Mouse (Mus musculus) left cerebral cortex, postnatal 25 days (tissue): ENCODE measurements around the gene Phlda1. TPM values are rescaled to one million over a fixed set of nuclear protein-coding genes. Genes with fewer than 3 reads are reported as not detected.

ENCODE experiments used
- DNase-seq, 2 experiments: peaks; one replicate each; pipeline ENCODE4 v3.0.0; 2022; ENCODE audit warnings: low spot score in 2 of 2, mixed read lengths in 1 of 2
- intact Hi-C: fragments of 180-260 bp; cut with DNase I; formaldehyde crosslinking; loops from one replicate; pipeline ENCODE4 v1.15.1; 2025
- total RNA-seq, 2 experiments: library from RNA; stranded (reverse); gene quantifications; 2 replicates each; pipeline ENCODE4 v1.2.3; 2021

Gene Phlda1
- total RNA-seq, 2 experiments from 2014 or later = 35.1 to 35.6 TPM

DNA sequence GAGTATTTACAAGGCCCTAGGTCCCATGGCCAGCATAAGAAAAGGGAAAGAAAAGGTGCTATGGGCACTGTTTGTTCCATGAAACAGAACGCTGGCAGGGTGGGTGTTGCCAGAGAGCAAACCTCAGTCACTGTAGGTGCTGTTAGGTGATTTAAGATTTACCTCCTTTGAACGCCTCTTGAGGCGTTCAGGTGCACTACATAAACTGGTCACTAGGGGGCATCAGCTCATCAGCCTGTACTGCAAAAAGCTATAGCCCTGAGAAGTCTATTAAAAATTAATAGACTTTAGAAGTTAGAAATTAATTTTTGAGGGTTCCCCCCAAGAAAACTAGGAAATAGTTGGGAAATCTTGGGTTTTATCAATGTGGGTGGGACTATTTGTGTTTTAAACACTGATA lies 3.0 kb upstream of the Phlda1 start:
- DNase-seq = peak; percentile 79 to 84
- intact Hi-C loops = loop anchor here (1.0 to 5.0 kb wide), 3 partner anchors 206 to 454 kb away; partner anchors contain the start of gene Bbs10

DNA sequence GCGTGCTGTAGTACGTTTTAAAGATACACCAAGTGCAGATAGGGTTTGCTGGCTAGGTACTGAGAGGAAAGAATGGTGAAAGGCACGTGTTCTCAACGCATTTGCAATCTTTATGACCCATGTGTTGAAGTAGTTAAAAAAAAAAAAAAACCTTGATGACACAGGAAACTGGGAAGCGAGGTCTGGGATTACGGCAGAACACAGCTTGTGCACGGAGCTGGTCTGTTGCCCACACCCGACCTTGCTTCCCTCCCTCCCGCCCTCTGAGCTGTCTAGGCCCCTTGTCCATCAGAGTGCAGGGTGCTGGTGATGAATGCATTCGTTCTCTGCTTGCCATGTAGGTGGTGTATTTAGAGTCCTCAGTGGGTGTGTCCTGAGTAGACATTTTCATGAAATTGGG lies 2.4 kb upstream of the Phlda1 start:
- intact Hi-C loops = loop anchor here (1.0 to 5.0 kb wide), 3 partner anchors 206 to 454 kb away; partner anchors contain the start of gene Bbs10
- no peak for DNase-seq

DNA sequence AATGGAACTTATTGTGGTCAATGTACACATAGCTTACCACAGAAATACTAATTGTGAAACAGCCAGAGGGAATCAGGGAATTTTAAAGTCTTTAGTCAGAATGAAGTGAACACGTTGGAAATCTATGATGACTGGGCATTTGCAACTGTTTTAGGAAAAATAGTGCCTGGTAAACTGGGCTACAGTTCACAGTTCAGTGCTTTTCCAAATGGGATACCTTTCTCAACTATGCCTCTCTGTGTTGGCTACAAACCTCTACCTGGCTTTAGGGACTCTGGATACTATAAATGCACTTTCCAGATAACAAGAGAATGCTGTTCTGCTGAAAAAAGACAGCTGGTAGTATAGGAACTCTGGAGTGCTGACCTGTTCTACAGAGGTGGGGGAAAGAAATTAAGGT lies 1.5 kb upstream of the Phlda1 start:
- no peak for DNase-seq
- intact Hi-C loops = loop anchor here (5.0 kb wide), 3 partner anchors 63 to 378 kb away; partner anchors contain the start of gene Bbs10

DNA sequence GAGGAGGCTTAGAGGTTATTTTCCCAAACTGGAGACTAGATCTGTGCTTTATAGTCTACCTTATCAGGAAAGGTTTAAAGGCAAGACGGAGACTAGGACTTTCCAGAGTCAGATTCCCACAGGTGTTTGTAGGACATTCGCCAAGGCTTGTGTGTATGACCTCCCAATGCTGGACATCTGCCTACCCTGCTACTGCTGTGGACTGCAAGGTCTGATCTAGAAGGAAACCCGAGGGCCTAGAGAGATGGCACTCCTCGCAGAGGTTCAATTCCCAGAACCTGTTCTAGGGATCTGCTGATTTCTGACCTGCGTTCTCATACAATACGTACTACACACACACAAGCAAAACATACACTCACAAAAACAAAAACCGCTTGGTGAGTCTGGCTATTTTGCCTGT lies 680 bp upstream of the Phlda1 start:
- intact Hi-C loops = loop anchor here (5.0 kb wide), 2 partner anchors 62 to 377 kb away; no protein-coding TSS in a partner anchor
- DNase-seq = peak in 1 of 2 experiments; percentile 38

DNA sequence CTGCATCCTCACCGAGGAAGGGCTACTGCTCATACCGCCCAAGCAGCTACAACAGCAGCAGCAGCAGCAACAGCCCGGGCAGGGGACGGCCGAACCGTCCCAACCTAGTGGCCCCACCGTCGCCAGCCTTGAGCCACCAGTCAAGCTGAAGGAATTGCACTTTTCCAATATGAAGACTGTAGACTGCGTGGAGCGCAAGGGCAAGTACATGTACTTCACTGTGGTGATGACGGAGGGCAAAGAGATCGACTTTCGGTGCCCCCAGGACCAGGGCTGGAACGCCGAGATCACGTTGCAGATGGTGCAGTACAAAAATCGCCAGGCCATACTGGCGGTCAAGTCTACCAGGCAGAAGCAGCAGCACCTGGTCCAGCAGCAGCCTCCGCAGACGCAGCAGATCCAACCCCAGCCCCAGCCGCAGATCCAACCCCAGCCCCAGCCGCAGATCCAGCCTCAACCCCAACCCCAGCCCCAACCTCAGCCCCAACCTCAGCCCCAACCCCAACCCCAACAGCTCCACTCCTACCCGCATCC lies 907 bp downstream of the Phlda1 start:
- intact Hi-C loops = loop anchor here (2.0 to 5.0 kb wide), 3 partner anchors 34 to 375 kb away; no protein-coding TSS in a partner anchor
- no peak for DNase-seq

DNA sequence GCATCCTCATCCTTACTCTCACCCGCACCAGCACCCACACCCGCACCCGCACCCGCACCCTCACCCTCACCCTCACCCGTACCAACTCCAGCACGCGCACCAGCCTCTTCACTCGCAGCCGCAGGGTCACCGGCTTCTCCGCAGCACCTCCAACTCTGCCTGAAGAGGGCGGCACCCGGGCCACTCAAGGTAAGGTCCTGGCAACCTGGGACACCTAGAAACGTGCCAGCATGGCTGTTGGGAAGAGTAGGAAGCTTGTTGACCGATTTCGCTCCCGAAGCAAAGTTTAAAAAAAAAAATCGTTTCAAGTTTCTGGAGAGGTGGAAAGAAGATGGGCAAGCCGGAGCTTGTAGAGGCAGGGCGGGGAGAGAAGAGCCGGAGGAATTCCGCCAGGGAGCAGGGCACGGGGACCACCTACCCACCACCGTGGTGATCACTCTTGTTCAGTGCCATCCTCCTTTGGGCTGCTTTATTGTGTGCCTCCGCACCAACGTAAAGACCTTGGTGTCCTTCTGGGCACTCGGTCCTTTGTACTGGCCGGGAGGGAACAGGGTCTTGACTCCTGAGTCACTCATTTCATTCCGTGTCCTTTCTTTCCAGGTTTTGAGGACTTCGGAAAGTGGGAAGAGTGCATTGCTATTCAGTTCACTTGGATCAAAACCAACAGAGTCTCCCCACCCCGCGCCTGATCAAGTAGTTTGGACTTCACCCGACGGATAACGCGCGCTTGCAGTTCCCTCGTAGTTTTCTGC lies 1.6 kb downstream of the Phlda1 start:
- intact Hi-C loops = loop anchor here (2.0 to 5.0 kb wide), 3 partner anchors 33 to 375 kb away; no protein-coding TSS in a partner anchor
- peak; percentile 62 to 65 for DNase-seq

DNA sequence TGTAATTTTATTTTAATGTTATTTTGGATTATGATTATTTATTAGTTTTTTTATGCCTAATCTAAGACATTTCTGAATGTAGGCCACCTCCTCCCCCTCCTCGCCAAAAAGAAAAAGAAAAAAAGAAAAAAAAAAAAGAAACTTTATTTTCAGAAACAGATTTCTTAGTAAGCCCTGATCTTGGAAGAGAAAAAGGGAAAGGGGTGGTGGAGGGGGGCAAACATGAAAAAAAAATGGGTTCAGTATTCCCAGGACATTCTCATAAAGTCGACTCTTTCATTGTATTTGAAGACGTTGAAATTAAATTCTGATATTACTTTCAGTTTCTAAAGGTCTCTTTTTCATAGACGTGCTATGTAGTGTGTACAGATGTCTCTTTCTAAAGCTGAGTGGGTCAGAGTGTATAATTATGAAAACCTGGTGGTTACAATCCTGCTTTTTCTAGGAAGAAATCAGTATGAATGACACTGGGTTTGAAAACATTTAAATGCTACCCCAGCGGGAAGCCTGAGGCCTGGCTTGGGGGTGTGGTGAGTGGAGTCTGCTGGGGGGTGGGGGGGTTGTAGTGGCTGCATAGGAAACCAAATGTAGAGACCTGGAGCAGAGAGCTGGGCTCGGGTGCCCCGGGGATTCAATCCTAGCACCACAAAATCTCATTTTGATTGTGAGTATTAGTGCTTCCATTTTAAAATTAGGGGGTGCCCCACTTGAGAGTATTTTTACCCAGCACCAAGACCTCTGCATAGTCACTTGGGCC lies 2.4 kb downstream of the Phlda1 start:
- intact Hi-C loops = loop anchor here (5.0 kb wide), 2 partner anchors 59 to 374 kb away; no protein-coding TSS in a partner anchor
- no peak for DNase-seq

DNA sequence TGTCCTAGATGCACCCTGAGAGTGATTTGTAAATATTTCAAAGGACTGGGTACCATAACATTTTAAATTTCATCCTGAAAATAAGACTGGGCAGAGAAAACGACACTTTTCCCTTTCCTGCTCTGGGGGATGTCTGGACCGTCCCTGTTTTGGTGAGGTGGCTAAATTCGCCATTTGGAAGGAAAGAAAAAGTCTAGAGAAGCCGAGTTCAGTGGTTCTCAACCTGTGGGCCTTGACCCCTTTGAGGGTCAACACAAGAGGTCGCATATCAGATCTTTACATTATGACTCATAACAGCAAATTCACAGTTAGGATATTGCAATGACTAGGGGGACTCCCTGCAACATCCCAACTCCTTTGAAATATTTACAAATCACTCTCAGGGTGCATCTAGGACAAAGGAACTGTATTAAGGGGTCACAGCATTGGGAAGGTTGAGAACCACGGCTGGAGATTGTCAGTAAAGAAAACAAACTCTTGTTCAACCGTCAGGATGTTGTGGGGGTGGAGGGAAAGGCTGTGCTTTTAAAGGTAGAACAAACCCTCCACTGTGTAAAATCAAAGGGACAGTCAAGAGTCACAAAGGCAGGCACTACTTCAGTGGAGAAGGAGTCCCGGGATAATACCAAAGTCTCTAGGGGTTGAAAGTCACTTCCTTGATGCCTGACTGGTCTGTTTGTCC lies 3.2 kb downstream of the Phlda1 start:
- no peak for DNase-seq
- intact Hi-C loops = loop anchor here (5.0 kb wide), 2 partner anchors 58 to 373 kb away; no protein-coding TSS in a partner anchor

DNA sequence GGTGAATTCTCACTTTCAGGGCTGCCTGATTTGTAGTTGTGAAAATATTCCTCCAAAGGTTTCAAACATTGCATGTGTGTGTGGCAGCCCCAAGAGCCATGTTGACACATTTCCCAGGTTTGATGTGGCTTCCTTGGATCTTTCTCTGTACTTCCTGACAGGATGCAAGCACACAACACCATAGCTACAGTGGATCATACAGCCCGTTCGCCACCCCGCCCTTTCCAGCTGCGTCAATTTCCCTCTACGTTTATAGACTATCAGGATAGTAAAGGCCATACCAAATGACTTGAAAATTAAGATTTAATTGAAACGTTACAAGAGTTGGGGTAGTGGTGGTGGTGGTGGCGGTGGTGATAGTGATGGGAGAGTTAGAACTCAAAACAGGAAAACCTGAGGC lies 3.9 kb downstream of the Phlda1 start:
- intact Hi-C loops = loop anchor here (5.0 kb wide), 2 partner anchors 57 to 372 kb away; no protein-coding TSS in a partner anchor
- DNase-seq = no peak

DNA sequence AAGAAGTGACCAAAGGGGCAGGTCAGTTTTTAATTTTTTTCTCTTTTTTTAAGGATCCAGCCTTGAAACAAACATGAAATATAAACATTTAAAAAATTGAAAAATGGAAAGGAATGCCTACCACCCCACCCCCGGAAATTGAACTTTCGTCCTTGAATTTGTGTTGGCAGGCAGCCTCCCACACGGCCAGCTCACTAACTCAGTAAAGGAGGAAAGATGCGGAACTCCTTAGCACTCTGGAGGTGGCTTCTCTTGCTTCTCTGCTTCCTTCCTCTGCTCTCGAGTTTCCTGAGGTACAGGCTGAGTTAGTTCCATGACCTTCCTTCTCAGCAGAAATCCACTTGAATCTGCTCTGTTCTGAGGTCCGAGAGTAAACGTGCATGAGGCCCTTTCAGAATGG lies 4.7 kb downstream of the Phlda1 start:
- no peak for DNase-seq
- intact Hi-C loops = no loop called here

DNA sequence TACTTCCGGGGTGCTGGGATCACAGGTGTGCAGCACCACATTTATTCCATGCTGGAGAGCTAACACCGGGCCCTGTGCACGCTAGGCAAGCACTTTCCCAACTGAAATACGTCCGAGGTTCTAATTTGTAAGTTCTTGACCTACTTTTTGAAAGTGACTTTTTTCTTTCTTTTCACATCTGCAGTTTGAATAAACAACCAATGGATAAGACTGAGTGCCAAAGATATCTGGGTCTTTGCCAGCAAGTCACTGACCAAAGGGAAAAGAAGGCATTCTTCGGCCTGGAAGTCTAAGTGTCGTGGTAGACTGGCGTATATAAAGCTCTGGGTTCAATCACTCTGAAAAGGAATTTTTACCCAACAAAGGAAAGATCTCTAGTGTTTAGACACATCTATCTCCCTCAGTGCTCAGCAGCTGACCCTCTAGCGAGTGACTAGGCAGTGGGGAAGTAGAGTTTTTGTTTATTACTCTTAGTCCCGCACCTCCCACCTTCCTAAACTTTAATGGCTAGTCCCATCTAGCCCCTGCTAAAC lies 6.0 kb downstream of the Phlda1 start:
- DNase-seq = no peak

DNA sequence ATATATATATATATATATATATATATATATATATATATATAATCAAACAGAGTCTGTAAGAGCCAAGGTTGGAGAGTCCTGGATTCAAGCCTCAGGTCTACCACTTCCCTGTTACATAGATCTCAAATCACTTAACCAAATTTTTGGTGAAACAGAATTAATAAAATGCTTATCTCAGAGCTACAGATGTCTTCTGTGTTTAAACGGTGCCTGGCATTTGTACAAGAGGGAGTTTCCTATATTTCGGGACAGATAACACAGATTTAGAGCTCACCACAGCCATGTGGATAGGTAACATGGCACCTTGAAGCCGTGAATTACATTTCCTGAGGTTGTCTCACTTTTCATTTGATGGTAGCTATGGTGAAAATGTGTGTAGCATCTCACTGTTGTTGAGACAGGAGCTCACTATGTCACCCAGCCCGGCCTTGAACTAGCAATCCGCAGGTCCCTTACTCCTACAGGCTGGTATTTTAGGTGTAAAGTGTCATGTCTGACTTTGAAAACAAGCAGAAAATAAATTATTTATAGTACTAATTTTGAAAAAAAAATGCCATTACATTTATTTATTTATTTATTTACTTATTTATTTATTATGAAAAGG lies 8.3 kb downstream of the Phlda1 start:
- DNase-seq = no peak
- intact Hi-C loops = no loop called here

More for the DNA sequence above, 6.0 kb downstream of the Phlda1 start:
- intact Hi-C loops = no loop called here

DNA sequence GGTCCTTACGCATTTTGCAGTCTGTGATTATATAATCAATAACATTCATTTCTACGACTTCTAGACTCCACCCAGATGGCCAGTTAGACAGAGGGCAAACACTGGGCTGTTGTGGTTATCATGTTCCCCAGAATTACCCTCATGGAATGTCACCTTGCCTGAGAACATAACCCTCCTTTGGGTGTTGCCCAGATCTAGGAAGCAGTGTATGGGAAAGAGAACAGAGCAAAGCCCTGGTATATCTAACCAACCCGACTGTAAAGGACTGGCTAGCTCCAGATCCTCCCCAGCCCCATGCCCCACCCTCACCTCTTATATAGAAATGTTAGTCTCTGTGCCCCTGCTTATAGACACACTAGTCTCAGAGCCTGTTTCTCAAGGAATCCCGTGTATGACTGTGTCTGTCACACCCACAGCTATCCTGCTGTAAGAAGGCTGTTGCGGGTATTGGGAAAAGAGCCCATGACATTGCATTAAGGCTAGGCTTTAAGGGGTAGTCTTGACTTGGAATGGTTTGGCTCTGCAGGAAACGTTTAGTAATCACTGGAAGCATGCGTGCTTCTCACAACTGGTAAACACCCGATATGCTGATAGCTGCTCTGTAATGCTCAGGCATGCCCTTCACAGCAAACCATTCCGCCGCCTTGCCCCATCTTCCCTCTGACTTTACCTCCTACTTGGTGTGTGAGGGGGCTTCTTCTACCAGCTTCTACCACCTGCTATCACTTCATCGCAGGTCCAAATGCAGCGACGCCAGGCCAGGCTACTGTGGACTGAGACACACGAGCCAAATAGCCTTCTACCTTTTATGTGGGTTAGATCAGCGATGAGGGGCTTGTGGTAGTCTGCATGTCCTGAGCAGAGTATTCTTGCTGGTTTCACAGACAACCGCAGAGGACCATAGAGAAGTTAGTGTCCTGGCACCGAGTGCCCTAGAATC lies 9.3 kb downstream of the Phlda1 start:
- intact Hi-C loops = no loop called here
- no peak for DNase-seq

DNA sequence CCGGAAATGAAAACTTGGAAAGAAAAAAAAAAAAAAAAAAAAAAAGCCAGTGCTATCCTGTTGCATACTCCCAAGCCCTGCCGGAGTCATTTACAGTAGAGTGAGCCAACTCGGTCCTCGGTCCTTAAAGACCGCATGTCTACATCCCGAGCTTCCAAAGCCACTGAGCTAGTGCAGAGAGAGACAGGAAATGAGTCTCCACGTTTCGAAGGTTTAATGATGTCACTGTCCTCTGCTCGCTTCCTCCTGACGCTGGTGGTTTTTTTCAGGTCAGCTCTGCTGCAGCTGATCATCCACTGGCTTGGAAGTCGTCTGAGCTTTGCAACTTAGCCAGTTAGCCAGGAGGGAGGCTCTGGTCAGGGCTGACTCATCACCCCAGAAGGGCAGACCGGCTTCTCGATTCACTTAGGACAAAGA lies 10.1 kb downstream of the Phlda1 start:
- no peak for DNase-seq
- intact Hi-C loops = no loop called here

DNA sequence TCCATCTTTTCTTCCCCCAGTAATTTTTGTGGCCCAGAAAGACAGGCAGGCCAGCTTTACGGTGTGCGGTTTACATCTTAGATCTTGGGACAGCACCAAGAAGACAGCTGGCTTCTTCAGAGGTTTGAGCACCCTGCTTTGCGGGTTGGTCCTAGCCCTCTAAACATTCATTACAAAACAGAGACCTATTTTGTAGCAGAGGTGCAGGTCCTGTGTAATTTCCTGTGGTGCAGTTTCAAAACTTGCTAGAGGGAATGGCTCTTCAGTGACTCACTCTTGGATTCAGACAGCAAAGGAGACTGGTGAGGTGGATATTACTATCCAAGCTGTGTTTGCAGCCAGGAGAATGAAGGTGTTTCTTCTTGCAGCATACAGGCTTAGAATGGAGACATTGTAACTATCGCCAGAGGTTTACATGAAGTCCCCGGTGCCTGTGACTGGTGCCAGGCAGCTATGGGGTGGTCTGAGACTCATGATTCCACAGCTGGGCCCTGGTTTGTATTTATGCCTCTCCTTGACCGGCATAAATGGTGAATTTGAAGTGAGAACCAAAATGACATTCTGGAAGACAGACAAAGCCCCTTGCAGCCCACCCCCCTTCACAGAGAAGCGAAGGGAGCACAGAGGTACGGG lies 10.8 kb downstream of the Phlda1 start:
- no peak for DNase-seq
- intact Hi-C loops = no loop called here

DNA sequence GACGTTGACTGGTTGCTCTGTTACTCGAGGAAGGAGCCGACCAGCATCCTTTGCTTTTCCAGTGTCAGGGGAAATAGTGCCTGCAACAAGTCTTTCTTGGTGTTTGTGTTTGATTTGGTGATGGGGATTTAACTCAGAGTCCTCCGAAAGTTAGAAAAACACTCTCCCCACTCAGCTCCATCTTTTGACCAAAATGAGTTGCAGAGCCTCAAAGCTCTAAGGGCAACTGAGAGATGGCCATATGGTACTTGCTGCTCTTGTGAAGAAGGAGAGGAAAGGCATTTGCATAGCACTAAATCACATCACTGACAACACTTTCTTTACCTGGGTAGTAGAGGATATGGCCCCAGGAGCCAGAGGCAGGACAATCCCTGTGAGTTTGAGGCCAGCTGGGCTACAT lies 12.3 kb downstream of the Phlda1 start:
- DNase-seq = no peak
- intact Hi-C loops = no loop called here

DNA sequence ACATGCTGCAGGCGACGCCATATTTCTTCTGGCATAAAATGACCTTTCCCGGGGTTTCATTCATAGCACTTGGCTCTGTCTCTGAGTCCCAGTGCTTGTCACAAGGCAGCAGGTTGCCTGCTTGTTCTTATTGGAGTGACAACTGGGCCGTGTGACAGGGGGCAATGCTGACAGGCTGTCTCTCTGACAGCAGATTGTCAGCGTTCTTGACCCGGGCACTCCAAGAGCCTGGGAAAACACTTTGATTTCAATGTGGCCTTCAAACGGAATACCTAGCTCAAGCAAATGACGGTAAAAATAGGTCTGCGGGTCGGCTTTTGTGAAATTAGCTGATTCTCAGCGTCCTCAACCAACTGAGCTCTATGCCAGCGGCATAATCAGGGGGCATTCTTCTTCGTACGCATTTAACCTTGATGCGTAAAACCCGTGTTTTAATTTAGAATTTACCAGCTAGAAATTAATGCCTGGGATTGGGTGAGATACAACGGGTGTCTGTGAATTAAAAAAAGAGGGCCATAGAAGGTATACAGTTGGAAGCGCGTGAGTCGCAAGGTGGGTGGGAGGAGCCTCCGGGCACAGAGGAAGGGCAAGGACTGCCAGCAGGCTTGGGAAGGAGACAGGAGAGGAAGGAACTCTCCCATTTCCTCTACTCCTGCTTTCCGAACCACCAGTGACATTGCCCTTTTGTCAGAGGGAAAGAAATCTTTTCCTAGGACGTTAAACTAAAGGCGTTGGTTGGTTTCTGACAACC lies 13.7 kb downstream of the Phlda1 start:
- intact Hi-C loops = no loop called here
- DNase-seq = no peak
